Mouse (Mus musculus): ENCODE measurements at regions not wholly inside any gene's neighbourhood (a gene's known extent, or its start where the extent isn't known, plus 50 kb on each side); places are given as distances from the start of the nearest gene placed in this dataset.

DNA sequence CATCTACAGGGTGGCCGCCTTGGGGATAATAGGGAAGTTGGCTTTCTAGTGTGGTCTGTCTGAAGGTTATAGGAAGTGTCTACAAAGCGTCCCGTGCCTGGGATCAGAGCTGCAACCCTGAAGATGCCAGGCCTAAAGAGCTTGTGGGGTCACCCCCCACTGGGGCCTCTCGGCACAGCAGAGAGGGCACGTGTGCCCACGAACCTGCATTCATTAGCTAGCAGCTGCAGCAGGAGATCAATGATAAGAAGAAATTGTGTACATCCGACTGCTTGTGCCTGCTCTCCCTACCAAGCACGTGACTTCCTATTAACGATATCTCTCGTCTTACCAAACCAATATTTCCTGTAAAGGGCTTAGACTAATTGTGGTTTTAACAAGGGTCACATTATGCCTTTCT lies 200.9 kb downstream of the Maf start:
- H3K4me3 ChIP-seq (replicated peaks; ENCODE audit: insufficient read depth, low read depth, low read length) = no peak overlapping the region
- WGBS = 79% methylated on average over 10 of the region's 10 CpGs
- H3K4me1 ChIP-seq (ENCODE audit: control insufficient read depth, insufficient read depth, low read length) = peaks cover 5% of the 10 kb centered on the region; the same call in 1 of the 2 replicates
- no peaks in the 10 kb centered on the region for H3K27me3 ChIP-seq (ENCODE audit: control insufficient read depth, insufficient read depth, low read length)
- TF ChIP-seq CTCF (IDR thresholded peaks at IDR 0.05; ENCODE audit: borderline replicate concordance, insufficient read depth, low read depth, low read length) (no peak), POLR2A (IDR thresholded peaks at IDR 0.05; ENCODE audit: borderline replicate concordance, insufficient read depth, low read length) (no peak)
- no peak overlapping the region for H3K27ac ChIP-seq (ENCODE audit: insufficient read depth, low read length)
- DNase-seq = no peak

DNA sequence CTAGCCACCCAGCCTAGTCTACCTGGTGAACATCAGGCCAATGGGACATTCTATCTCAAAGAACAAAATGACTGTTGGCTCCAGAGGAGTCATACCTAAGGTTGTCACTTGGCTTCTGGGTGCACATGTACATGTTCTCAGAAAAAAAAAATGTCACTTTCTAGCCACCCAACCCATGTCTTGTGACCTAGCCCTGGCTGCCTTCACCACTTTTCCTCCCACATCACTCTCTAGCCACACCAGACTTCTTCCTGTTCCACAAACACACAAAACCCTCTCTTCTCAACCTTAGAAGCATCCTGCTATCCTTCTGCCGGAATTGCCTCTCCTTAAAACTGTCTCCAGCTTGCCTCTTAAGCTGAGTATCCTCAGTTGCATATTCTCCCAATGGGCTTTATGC lies 211.6 kb downstream of the Maf start:
- WGBS = 94% methylated on average over 1 of the region's 1 CpGs
- Histone ChIP-seq H3K4me3 (replicated peaks; ENCODE audit: insufficient read depth, low read depth, low read length) (no peak overlapping the region), H3K27ac (ENCODE audit: insufficient read depth, low read length) (no peak overlapping the region), H3K4me1 (ENCODE audit: control insufficient read depth, insufficient read depth, low read length) (peaks cover 9% of the 10 kb centered on the region), H3K27me3 (ENCODE audit: control insufficient read depth, insufficient read depth, low read length) (no peaks in the 10 kb centered on the region)
- no peak for TF ChIP-seq CTCF (IDR thresholded peaks at IDR 0.05; ENCODE audit: borderline replicate concordance, insufficient read depth, low read depth, low read length)
- no peak for TF ChIP-seq POLR2A (IDR thresholded peaks at IDR 0.05; ENCODE audit: borderline replicate concordance, insufficient read depth, low read length)
- DNase-seq = no peak

GRCm38 (mm10) chr8:115494353-115494752 lies 213.2 kb downstream of the Maf start:
- Histone ChIP-seq H3K27ac (ENCODE audit: insufficient read depth, low read length) (no peak overlapping the region), H3K27me3 (ENCODE audit: control insufficient read depth, insufficient read depth, low read length) (no peaks in the 10 kb centered on the region), H3K4me1 (ENCODE audit: control insufficient read depth, insufficient read depth, low read length) (peaks cover 20% of the 10 kb centered on the region), H3K4me3 (replicated peaks; ENCODE audit: insufficient read depth, low read depth, low read length) (no peak overlapping the region)
- DNase-seq = no peak
- 93% methylated on average over 8 of the region's 8 CpGs for WGBS
- no peak for TF ChIP-seq CTCF (IDR thresholded peaks at IDR 0.05; ENCODE audit: borderline replicate concordance, insufficient read depth, low read depth, low read length)
- no peak for TF ChIP-seq POLR2A (IDR thresholded peaks at IDR 0.05; ENCODE audit: borderline replicate concordance, insufficient read depth, low read length)

- Histone ChIP-seq H3K4me3 (replicated peaks; ENCODE audit: insufficient read depth, low read depth, low read length) (no peak overlapping the region), H3K4me1 (ENCODE audit: control insufficient read depth, insufficient read depth, low read length) (peaks cover 21% of the 10 kb centered on the region), H3K27me3 (ENCODE audit: control insufficient read depth, insufficient read depth, low read length) (no peaks in the 10 kb centered on the region), H3K27ac (ENCODE audit: insufficient read depth, low read length) (no peak overlapping the region)
- WGBS = 85% methylated on average over 3 of the region's 3 CpGs
- DNase-seq = no peak
- TF ChIP-seq CTCF (IDR thresholded peaks at IDR 0.05; ENCODE audit: borderline replicate concordance, insufficient read depth, low read depth, low read length) (no peak), POLR2A (IDR thresholded peaks at IDR 0.05; ENCODE audit: borderline replicate concordance, insufficient read depth, low read length) (no peak)
Observed at GRCm38 (mm10) chr8:115486904-115487303, 220.7 kb downstream of the Maf start.

DNA sequence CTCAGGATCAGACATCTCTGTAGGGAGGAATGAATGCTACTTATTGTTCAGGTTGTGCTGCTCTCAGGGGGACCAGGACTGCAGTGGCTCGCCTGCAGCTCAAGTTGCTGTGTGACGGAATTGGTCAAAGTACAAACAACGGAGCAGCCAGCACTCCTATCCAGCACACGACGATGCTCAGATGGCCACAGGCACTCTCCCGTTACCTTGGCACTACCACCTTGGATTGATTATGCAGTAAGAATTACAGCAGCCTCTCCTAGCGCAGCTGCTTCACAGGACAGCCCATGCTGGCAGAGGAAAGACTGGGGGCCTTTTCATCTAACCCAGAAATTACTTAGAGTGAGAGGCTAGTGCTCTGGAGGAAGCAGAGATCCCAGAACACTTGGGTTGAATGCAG lies 226.5 kb downstream of the Maf start:
- TF ChIP-seq POLR2A (IDR thresholded peaks at IDR 0.05; ENCODE audit: borderline replicate concordance, insufficient read depth, low read length) (no peak), CTCF (IDR thresholded peaks at IDR 0.05; ENCODE audit: borderline replicate concordance, insufficient read depth, low read depth, low read length) (no peak)
- no peak for DNase-seq
- Histone ChIP-seq H3K27me3 (ENCODE audit: control insufficient read depth, insufficient read depth, low read length) (no peaks in the 10 kb centered on the region), H3K4me3 (replicated peaks; ENCODE audit: insufficient read depth, low read depth, low read length) (no peak overlapping the region), H3K27ac (ENCODE audit: insufficient read depth, low read length) (no peak overlapping the region), H3K4me1 (ENCODE audit: control insufficient read depth, insufficient read depth, low read length) (peaks cover 3% of the 10 kb centered on the region; the same call in 1 of the 2 replicates)
- WGBS = 54% methylated on average over 7 of the region's 7 CpGs

DNA sequence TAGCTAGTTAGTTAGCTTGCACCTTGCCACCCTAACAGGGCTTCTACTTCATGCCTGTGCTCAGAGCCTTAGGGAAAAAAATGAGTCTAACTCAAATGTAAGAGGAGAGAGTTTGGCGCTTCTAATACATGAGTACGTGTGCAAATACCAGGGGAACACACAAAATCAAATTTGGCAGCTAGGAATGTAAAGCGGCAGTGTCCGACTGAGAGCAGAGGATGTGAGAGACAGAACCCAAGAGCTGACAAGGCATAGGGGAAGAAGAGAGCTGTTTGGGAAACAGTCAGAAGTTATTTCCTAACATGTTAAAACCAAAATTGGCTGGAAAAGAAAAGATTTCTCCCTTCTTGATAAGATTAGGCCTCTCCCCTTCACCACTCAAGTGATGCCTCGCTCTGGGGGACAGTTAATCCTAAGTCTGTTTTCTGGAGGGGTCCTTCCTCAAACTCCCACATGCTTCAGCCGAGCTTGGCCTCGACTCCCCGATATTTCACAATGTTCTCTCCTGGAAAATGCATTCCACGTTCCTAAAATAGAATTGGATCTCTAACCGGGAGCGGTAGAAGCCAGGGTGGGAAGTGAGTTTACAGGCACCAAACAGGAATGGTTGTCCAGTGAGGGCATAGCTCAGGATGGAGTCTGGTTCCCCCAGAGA lies 229.1 kb downstream of the Maf start:
- no peak overlapping the region for H3K4me3 ChIP-seq (replicated peaks; ENCODE audit: insufficient read depth, low read depth, low read length)
- TF ChIP-seq POLR2A (IDR thresholded peaks at IDR 0.05; ENCODE audit: borderline replicate concordance, insufficient read depth, low read length) (no peak), CTCF (IDR thresholded peaks at IDR 0.05; ENCODE audit: borderline replicate concordance, insufficient read depth, low read depth, low read length) (no peak)
- H3K4me1 ChIP-seq (ENCODE audit: control insufficient read depth, insufficient read depth, low read length) = peaks cover 18% of the 10 kb centered on the region; the same call in 1 of the 2 replicates
- no peak overlapping the region for H3K27ac ChIP-seq (ENCODE audit: insufficient read depth, low read length)
- H3K27me3 ChIP-seq (ENCODE audit: control insufficient read depth, insufficient read depth, low read length) = no peaks in the 10 kb centered on the region
- 58% methylated on average over 11 of the region's 11 CpGs for WGBS
- no peak for DNase-seq

DNA sequence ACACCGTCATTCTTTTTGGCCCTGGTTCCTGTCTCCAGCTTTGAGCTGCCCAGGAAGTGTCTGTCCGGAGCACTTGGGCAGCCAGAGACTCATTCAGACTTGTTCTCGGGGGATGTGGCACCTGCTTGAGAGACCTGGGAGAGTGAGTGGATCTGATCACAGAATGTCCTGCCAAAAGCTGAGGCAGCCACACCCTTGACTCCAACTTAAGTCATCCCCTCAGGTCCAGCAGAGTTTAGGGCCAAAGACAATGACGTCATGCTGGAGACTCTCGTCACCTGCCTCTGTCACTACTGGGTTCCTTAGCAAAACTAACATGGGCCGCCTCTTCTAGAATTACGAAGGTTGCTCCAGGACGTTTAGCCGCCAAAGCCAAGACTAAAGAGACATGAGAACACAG lies 231.5 kb downstream of the Maf start:
- Histone ChIP-seq H3K4me1 (ENCODE audit: control insufficient read depth, insufficient read depth, low read length) (peaks cover 18% of the 10 kb centered on the region; the same call in 1 of the 2 replicates), H3K27ac (ENCODE audit: insufficient read depth, low read length) (0 out of 2 replicates have a peak overlapping the region, but pooled peaks have one; percentile 85), H3K4me3 (replicated peaks; ENCODE audit: insufficient read depth, low read depth, low read length) (no peak overlapping the region), H3K27me3 (ENCODE audit: control insufficient read depth, insufficient read depth, low read length) (no peaks in the 10 kb centered on the region)
- TF ChIP-seq CTCF (IDR thresholded peaks at IDR 0.05; ENCODE audit: borderline replicate concordance, insufficient read depth, low read depth, low read length) = no peak
- no peak for TF ChIP-seq POLR2A (IDR thresholded peaks at IDR 0.05; ENCODE audit: borderline replicate concordance, insufficient read depth, low read length)
- 63% methylated on average over 9 of the region's 9 CpGs for WGBS
- peak; percentile 35 to 46 for DNase-seq

DNA sequence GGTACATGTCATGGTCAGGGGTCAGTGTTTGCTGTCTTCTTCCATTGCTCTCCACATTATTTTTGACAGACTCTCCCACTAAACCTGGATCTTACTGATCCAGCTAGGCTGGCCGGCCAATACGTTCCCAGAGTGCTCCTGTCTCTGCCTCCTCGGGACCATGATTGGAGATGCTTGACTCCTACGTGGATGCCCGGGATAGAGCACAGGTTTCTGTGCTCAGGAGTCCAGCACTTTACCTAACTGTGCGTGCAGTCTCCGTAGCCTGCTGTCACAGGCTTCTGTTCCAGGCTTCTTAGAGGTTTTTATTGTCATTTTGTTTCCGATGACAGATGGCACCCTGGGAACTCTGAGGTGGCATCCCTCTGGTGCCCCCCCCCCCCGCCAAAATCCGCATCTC lies 232.4 kb downstream of the Maf start:
- Histone ChIP-seq H3K27ac (ENCODE audit: insufficient read depth, low read length) (peak overlapping the region; percentile 85), H3K4me3 (replicated peaks; ENCODE audit: insufficient read depth, low read depth, low read length) (peak overlapping the region; percentile 35), H3K4me1 (ENCODE audit: control insufficient read depth, insufficient read depth, low read length) (peaks cover 18% of the 10 kb centered on the region; the same call in 1 of the 2 replicates), H3K27me3 (ENCODE audit: control insufficient read depth, insufficient read depth, low read length) (no peaks in the 10 kb centered on the region)
- no peak for TF ChIP-seq POLR2A (IDR thresholded peaks at IDR 0.05; ENCODE audit: borderline replicate concordance, insufficient read depth, low read length)
- DNase-seq = peak; percentile 55 to 76
- WGBS = 11% methylated on average over 10 of the region's 10 CpGs
